Mouse (Mus musculus): ENCODE results near the gene Hrasls5. TPM values are rescaled to one million over a fixed set of nuclear protein-coding genes. Genes with fewer than 3 reads are reported as not detected.

Gene Hrasls5
- polyA plus RNA-seq, 1 experiment: not detected

GRCm38 (mm10) chr19:7590795-7591194 is 21.5 kb upstream of the Hrasls5 start:
- H3K36me3 ChIP-seq (ENCODE audit: control insufficient read depth, insufficient read depth, low read length): peaks cover 14% of the 10 kb centered on the region
- H3K4me3 ChIP-seq (ENCODE audit: low read depth, low read length): no peak overlapping the region
- no peaks in the 10 kb centered on the region for H3K4me1 ChIP-seq (ENCODE audit: control insufficient read depth, insufficient read depth, insufficient read length, low read length)
- no peak overlapping the region for H3K27ac ChIP-seq (ENCODE audit: insufficient read depth, low read depth, low read length)
- no peak for TF ChIP-seq POLR2A (IDR thresholded peaks at IDR 0.05; ENCODE audit: low read depth, low read length)
- no peak for TF ChIP-seq CTCF (IDR thresholded peaks at IDR 0.05; ENCODE audit: extremely low read depth, insufficient read length, insufficient replicate concordance, low read depth, low read length)
- no peaks in the 10 kb centered on the region for H3K27me3 ChIP-seq (ENCODE audit: control insufficient read depth, insufficient read depth, low read length)

DNA sequence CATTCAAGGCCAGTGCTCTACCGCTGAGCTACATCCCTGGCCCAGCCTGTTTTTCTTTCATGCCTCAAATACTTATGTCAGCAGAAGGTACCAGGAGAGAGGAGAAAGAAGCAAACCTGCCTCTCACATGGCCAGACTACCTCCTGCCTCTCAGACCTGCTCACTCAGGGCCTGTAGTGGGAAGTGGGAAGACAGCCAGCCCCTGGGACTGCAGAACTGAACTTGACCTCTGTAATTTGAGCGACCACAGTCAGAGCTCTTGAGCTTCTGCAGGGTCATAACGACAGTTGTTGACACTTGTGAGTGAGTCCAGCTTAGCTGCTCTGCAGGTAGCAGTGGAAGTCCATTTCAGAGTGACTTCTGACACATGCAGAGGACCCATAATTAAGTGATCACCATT is 20.3 kb upstream of the Hrasls5 start:
- Histone ChIP-seq H3K4me3 (ENCODE audit: low read depth, low read length) (no peak overlapping the region), H3K27me3 (ENCODE audit: control insufficient read depth, insufficient read depth, low read length) (no peaks in the 10 kb centered on the region), H3K4me1 (ENCODE audit: control insufficient read depth, insufficient read depth, insufficient read length, low read length) (no peaks in the 10 kb centered on the region), H3K36me3 (ENCODE audit: control insufficient read depth, insufficient read depth, low read length) (peaks cover 7% of the 10 kb centered on the region; the same call in 1 of the 2 replicates), H3K27ac (ENCODE audit: insufficient read depth, low read depth, low read length) (no peak overlapping the region)
- 62% methylated on average over 3 of the region's 3 CpGs for WGBS
- TF ChIP-seq CTCF (IDR thresholded peaks at IDR 0.05; ENCODE audit: extremely low read depth, insufficient read length, insufficient replicate concordance, low read depth, low read length) (no peak), POLR2A (IDR thresholded peaks at IDR 0.05; ENCODE audit: low read depth, low read length) (no peak)

DNA sequence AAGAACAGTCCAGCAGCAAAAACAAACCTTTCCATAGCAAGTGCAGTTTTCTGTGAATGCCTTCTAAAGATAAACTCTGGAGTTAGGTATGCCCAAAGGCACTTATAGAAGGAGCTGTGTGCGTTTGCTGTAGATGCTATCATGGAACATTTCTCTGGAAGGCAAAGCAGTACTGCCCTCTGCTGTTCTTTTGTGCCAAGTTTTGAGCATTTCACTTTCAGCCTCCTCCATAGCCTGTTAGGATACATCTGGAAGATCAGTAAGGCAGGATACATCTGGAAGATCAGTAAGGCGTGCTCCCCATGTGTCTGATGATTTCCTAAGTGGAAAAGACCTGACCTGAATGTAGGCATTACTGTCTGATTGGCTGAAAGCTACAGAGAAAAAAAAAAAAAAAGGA is 16.8 kb upstream of the Hrasls5 start:
- TF ChIP-seq CTCF (IDR thresholded peaks at IDR 0.05; ENCODE audit: extremely low read depth, insufficient read length, insufficient replicate concordance, low read depth, low read length) (no peak), POLR2A (IDR thresholded peaks at IDR 0.05; ENCODE audit: low read depth, low read length) (no peak)
- no peaks in the 10 kb centered on the region for H3K27me3 ChIP-seq (ENCODE audit: control insufficient read depth, insufficient read depth, low read length)
- H3K36me3 ChIP-seq (ENCODE audit: control insufficient read depth, insufficient read depth, low read length): no peaks in the 10 kb centered on the region
- no peak overlapping the region for H3K27ac ChIP-seq (ENCODE audit: insufficient read depth, low read depth, low read length)
- H3K4me3 ChIP-seq (ENCODE audit: low read depth, low read length): no peak overlapping the region
- WGBS: 38% methylated on average over 2 of the region's 2 CpGs
- no peaks in the 10 kb centered on the region for H3K4me1 ChIP-seq (ENCODE audit: control insufficient read depth, insufficient read depth, insufficient read length, low read length)

- H3K27ac ChIP-seq (ENCODE audit: insufficient read depth, low read depth, low read length): no peak overlapping the region
- TF ChIP-seq POLR2A (IDR thresholded peaks at IDR 0.05; ENCODE audit: low read depth, low read length): no peak
- no peak for TF ChIP-seq CTCF (IDR thresholded peaks at IDR 0.05; ENCODE audit: extremely low read depth, insufficient read length, insufficient replicate concordance, low read depth, low read length)
- no peak overlapping the region for H3K4me3 ChIP-seq (ENCODE audit: low read depth, low read length)
- no peaks in the 10 kb centered on the region for H3K4me1 ChIP-seq (ENCODE audit: control insufficient read depth, insufficient read depth, insufficient read length, low read length)
- WGBS: 65% methylated on average over 4 of the region's 4 CpGs
- no peaks in the 10 kb centered on the region for H3K27me3 ChIP-seq (ENCODE audit: control insufficient read depth, insufficient read depth, low read length)
- H3K36me3 ChIP-seq (ENCODE audit: control insufficient read depth, insufficient read depth, low read length): no peaks in the 10 kb centered on the region; the same call in 1 of the 2 replicates
Observed at GRCm38 (mm10) chr19:7598481-7598880, 13.9 kb upstream of the Hrasls5 start.

GRCm38 (mm10) chr19:7601551-7601950 is 10.8 kb upstream of the Hrasls5 start:
- 86% methylated on average over 4 of the region's 4 CpGs for WGBS
- TF ChIP-seq CTCF (IDR thresholded peaks at IDR 0.05; ENCODE audit: extremely low read depth, insufficient read length, insufficient replicate concordance, low read depth, low read length) (no peak), POLR2A (IDR thresholded peaks at IDR 0.05; ENCODE audit: low read depth, low read length) (no peak)

DNA sequence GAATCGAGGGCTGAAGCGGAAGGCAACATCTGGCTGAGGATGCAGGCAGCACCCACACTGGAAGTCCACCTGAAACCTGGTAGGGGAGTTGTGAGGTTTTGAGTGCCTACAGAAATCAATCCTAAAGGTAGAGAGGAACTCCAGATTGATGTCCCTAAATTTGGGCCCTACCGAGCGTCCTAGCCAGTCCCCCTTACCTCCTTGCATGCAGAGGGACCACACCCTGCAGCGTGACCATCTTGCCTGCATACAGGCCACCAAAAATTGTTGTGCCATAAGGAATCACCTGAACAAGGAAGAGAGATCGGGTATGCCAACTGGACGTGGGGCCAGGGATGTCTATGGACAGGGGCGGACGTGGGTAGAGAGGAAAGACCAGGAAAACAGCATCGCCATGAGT is 8.2 kb upstream of the Hrasls5 start:
- no peak for TF ChIP-seq POLR2A (IDR thresholded peaks at IDR 0.05; ENCODE audit: low read depth, low read length)
- no peak for TF ChIP-seq CTCF (IDR thresholded peaks at IDR 0.05; ENCODE audit: extremely low read depth, insufficient read length, insufficient replicate concordance, low read depth, low read length)
- WGBS: 94% methylated on average over 10 of the region's 10 CpGs
- H3K4me1 ChIP-seq (ENCODE audit: control insufficient read depth, insufficient read depth, insufficient read length, low read length): peaks cover 12% of the 10 kb centered on the region
- H3K27me3 ChIP-seq (ENCODE audit: control insufficient read depth, insufficient read depth, low read length): no peaks in the 10 kb centered on the region
- H3K4me3 ChIP-seq (ENCODE audit: low read depth, low read length): no peak overlapping the region
- H3K27ac ChIP-seq (ENCODE audit: insufficient read depth, low read depth, low read length): no peak overlapping the region
- H3K36me3 ChIP-seq (ENCODE audit: control insufficient read depth, insufficient read depth, low read length): no peaks in the 10 kb centered on the region; the same call in 1 of the 2 replicates

More at GRCm38 (mm10) chr19:7601551-7601950, 10.8 kb upstream of the Hrasls5 start:
- Histone ChIP-seq H3K27ac (ENCODE audit: insufficient read depth, low read depth, low read length) (no peak overlapping the region), H3K4me1 (ENCODE audit: control insufficient read depth, insufficient read depth, insufficient read length, low read length) (0 out of 2 replicates have a peak, but pooled peaks cover 2% of the 10 kb centered on the region), H3K4me3 (ENCODE audit: low read depth, low read length) (no peak overlapping the region), H3K36me3 (ENCODE audit: control insufficient read depth, insufficient read depth, low read length) (no peaks in the 10 kb centered on the region; the same call in 1 of the 2 replicates), H3K27me3 (ENCODE audit: control insufficient read depth, insufficient read depth, low read length) (no peaks in the 10 kb centered on the region)

GRCm38 (mm10) chr19:7605013-7605412 is 7.3 kb upstream of the Hrasls5 start:
- no peak for TF ChIP-seq POLR2A (IDR thresholded peaks at IDR 0.05; ENCODE audit: low read depth, low read length)
- no peak for TF ChIP-seq CTCF (IDR thresholded peaks at IDR 0.05; ENCODE audit: extremely low read depth, insufficient read length, insufficient replicate concordance, low read depth, low read length)
- no peaks in the 10 kb centered on the region; the same call in 1 of the 2 replicates for H3K36me3 ChIP-seq (ENCODE audit: control insufficient read depth, insufficient read depth, low read length)
- peaks cover 14% of the 10 kb centered on the region for H3K4me1 ChIP-seq (ENCODE audit: control insufficient read depth, insufficient read depth, insufficient read length, low read length)
- no peak overlapping the region for H3K4me3 ChIP-seq (ENCODE audit: low read depth, low read length)
- H3K27me3 ChIP-seq (ENCODE audit: control insufficient read depth, insufficient read depth, low read length): no peaks in the 10 kb centered on the region
- H3K27ac ChIP-seq (ENCODE audit: insufficient read depth, low read depth, low read length): no peak overlapping the region

Measured in small intestine, adult 2 months (tissue).